Mouse (Mus musculus): ENCODE results near the gene Zfp87. TPM values are rescaled to one million over a fixed set of nuclear protein-coding genes. Genes with fewer than 3 reads are reported as not detected.
A peak's percentile ranks its signal among the peaks of the same experiment; 100 is the strongest.

Gene Zfp87
- not detected in 2 replicates for polyA plus RNA-seq (2012; ENCODE audit: insufficient read depth, insufficient read length, low replicate concordance, missing spikeins)

DNA sequence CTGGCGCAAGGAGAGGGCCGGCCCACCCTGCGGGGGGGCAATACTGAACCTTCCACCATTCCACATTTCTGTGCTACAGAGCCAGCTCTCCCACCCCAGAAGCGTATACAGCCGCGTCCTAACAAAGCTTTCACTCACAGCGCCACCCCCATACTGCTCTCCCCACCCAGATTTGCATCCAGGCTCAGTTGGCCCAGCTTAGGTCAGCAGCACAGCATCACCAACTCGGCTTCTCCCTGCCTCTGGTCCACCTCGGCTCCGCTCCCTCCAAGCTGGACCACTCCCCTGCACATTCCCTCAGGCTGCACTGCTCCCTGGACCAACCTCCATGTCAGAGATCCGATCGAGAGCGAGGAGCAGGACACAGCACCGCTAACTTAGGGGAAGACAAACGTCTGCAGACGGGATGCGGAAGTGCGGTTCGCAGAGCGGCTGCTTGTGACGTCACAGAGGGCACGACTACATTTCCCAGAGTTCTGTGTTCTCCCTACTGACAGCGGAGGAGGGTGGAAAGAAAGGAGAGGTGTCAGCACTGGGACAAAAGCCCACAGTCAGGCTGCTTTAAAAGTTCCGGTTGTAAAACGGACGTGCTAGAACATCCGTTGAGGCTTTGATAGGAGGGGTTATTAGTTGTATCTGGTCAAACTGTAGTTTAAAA, at the start of gene Zfp87, which contains the start of gene Gm26965:
Gene Zfp87 (minus strand): TSS at position 425 of the 658 bp plus-strand sequence.
Gene Gm26965 (minus strand): TSS at position 399 of the 658 bp plus-strand sequence.
- H3K4me3 ChIP-seq (ENCODE audit: insufficient read depth, low read depth, low read length), result peak within 1 kb of the TSS; percentile 78
- no peaks in the 10 kb centered on the region for H3K4me1 ChIP-seq (ENCODE audit: control insufficient read depth, insufficient read depth, low read length)
- TF ChIP-seq CTCF (IDR thresholded peaks at IDR 0.05; ENCODE audit: insufficient read depth, low read depth, low read length) (no peak), POLR2A (IDR thresholded peaks at IDR 0.05; ENCODE audit: insufficient read depth, low read depth, low read length) (peak; percentile 68)
- H3K27ac ChIP-seq (ENCODE audit: insufficient read depth, low read depth, low read length), result no peak within 1 kb of the TSS
- WGBS, result under 1% methylated on average over 27 of the region's 27 CpGs

DNA sequence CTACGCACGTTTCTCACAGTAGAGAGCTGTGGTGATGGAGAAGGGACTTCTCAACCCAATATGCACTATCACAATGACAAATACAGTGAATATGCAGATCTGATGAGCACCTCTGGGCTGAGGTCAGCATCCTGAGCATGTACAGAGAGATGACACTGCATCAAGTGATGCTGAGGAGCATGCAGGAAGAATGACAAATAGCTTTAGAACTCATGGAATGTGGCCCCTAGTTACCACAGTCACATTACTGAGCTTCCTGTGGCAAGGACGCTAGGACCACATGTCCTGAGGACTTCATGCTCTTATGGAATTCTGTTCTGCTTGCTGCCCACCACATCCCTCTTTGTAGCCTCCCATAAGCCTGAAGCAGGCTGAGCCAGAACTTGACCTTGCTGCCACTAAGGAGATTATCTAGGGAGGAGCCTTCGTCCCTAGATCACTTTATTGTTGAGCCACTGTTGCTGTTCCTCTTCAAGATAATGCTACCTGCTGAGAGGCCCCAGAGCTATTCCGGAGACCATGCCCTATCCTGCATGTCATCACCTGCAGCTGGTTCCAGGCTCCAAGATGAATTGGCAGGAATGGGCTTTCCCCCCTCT, 46.7 kb upstream of the Zfp87 start:
- Histone ChIP-seq H3K4me1 (ENCODE audit: control insufficient read depth, insufficient read depth, low read length) (no peaks in the 10 kb centered on the region), H3K27ac (ENCODE audit: insufficient read depth, low read depth, low read length) (no peak overlapping the region), H3K4me3 (ENCODE audit: insufficient read depth, low read depth, low read length) (no peak overlapping the region)
- WGBS, result 77% methylated on average over 5 of the region's 5 CpGs
- TF ChIP-seq POLR2A (IDR thresholded peaks at IDR 0.05; ENCODE audit: insufficient read depth, low read depth, low read length) (no peak), CTCF (IDR thresholded peaks at IDR 0.05; ENCODE audit: insufficient read depth, low read depth, low read length) (no peak)

DNA sequence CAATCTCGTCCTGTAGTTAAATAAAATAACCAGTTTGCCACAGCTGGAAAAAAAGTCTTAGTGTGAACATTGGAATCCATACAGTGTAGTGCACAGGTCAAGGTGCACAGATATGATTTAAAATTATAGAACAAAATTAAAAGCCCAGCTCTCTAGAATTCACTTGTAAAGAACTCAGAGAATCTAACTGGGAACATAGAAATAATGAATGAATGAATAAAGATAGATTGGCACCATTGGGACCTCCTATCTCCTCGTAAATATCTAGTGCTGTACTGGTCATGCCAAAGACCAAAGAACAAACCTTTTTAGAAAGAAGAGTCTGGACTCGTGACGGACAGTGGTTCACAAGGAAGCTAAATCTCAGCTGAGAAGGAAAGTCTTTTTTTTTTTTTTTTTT, 27.8 kb upstream of the Zfp87 start, which contains the start of gene Zfp748:
Gene Zfp748 (minus strand): TSS at position 101 of the 400 bp plus-strand sequence.
- no peak for TF ChIP-seq POLR2A (IDR thresholded peaks at IDR 0.05; ENCODE audit: insufficient read depth, low read depth, low read length)
- no peak for TF ChIP-seq CTCF (IDR thresholded peaks at IDR 0.05; ENCODE audit: insufficient read depth, low read depth, low read length)
- WGBS, result 63% methylated on average over 4 of the region's 4 CpGs
- Histone ChIP-seq H3K4me3 (ENCODE audit: insufficient read depth, low read depth, low read length) (peak within 1 kb of the TSS; percentile 91), H3K27ac (ENCODE audit: insufficient read depth, low read depth, low read length) (peak within 1 kb of the TSS; percentile 62; the same call in 1 of the 2 replicates), H3K4me1 (ENCODE audit: control insufficient read depth, insufficient read depth, low read length) (no peaks in the 10 kb centered on the region)

DNA sequence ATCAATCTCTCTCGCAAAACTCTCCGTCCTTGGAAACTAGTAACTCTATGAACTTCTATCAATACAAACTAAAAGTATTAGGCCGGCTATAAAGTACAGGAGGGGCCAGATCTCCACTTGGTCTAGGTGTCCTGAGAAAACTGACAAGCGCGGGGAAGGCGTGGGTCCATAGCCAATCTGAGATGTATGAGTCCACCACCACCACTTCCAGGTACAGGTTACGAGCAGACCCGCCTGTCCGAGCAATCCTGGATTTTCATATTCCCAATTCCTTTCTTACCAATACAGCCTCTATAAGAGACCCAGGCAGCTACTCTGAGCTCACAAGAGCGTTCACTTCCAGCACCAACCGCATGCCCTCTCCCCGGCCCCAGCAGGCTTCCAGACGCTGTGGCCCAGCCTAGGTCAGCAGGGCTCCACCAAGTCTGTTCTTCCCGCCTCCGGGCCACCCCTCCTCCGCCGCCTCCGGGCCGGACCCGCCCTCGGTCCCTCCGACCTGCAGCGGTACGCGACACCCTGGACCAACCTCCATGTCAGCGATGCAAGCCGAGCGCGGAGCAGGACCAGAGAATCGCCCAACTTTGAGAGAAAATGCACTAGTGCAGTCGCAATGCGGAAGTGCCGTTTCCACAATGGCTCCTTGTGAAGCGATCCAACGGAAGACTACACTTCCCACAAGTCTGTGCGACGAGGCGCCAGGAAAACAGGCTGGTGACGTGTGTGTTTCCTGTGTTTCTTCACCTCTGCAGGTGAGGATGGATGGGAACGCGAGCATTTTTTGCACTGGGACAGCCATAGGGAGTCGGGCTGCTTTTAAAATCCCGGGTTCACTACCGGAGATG, 26.7 kb upstream of the Zfp87 start:
- H3K27ac ChIP-seq (ENCODE audit: insufficient read depth, low read depth, low read length), result peak overlapping the region; percentile 62; the same call in 1 of the 2 replicates
- TF ChIP-seq CTCF (IDR thresholded peaks at IDR 0.05; ENCODE audit: insufficient read depth, low read depth, low read length) (no peak), POLR2A (IDR thresholded peaks at IDR 0.05; ENCODE audit: insufficient read depth, low read depth, low read length) (0 out of 2 replicates have a peak, but pooled peaks have one; percentile 50)
- WGBS, result under 1% methylated on average over 44 of the region's 44 CpGs

DNA sequence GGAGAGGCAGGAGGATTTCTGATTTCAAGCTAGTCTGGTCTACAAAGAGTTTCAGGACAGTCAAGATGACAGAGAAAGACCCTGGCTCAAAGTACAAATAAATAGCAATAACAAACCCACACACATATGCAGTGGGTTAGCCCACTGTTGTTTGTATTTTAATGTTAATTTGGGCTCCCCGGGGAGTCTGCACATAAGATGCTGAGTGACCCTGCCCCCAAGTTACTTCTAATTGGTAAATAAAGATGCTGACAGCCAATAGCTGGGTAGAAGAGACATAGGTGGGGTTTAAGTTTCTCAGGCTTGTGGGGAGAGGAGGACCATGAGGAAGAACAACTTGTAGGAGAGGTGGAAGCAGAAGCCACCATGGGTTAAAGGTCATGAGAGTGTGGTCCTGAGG, 20.0 kb upstream of the Zfp87 start:
- Histone ChIP-seq H3K27ac (ENCODE audit: insufficient read depth, low read depth, low read length) (no peak overlapping the region), H3K4me1 (ENCODE audit: control insufficient read depth, insufficient read depth, low read length) (no peaks in the 10 kb centered on the region), H3K4me3 (ENCODE audit: insufficient read depth, low read depth, low read length) (no peak overlapping the region)
- 81% methylated on average over 1 of the region's 1 CpGs for WGBS
- TF ChIP-seq POLR2A (IDR thresholded peaks at IDR 0.05; ENCODE audit: insufficient read depth, low read depth, low read length), result no peak

More for the DNA sequence above, 26.7 kb upstream of the Zfp87 start:
- Histone ChIP-seq H3K4me3 (ENCODE audit: insufficient read depth, low read depth, low read length) (peak overlapping the region; percentile 91), H3K4me1 (ENCODE audit: control insufficient read depth, insufficient read depth, low read length) (no peaks in the 10 kb centered on the region)

DNA sequence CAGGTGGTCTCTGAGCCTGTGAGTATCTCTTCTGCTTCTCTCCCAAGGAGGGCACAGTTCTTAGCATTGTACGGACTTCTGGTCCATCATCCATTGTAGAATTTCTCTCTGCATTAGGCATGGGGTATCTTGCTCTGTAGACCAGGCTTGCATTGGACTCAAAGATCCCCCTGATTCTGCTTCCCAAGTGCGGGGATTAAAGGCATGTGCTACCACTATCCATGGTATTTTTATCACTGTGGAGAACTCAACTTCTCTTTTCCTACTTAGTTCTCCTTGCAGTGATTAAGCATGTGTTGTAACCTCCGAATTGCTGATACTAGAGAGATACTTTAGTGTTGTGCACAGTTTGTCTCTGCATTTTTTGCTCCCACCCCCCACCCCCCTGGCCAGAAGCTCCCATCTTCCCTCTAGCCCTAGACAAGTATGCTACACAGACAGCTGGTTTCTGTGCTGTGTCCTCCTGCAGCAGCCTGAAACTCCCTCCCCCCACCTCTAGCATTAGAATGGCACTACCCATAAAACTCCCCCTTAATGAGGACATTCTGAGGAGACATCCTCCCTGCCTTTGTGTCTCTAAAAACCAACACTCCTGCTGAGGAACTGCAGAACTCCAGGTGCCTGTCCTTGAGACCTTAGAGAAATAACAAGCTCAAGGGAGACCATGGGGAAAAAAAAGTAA, 1.2 kb upstream of the Zfp87 start:
- no peak overlapping the region for H3K27ac ChIP-seq (ENCODE audit: insufficient read depth, low read depth, low read length)
- TF ChIP-seq POLR2A (IDR thresholded peaks at IDR 0.05; ENCODE audit: insufficient read depth, low read depth, low read length), result no peak
- no peak for TF ChIP-seq CTCF (IDR thresholded peaks at IDR 0.05; ENCODE audit: insufficient read depth, low read depth, low read length)
- no peaks in the 10 kb centered on the region for H3K4me1 ChIP-seq (ENCODE audit: control insufficient read depth, insufficient read depth, low read length)
- no peak overlapping the region for H3K4me3 ChIP-seq (ENCODE audit: insufficient read depth, low read depth, low read length)
- 74% methylated on average over 3 of the region's 3 CpGs for WGBS

DNA sequence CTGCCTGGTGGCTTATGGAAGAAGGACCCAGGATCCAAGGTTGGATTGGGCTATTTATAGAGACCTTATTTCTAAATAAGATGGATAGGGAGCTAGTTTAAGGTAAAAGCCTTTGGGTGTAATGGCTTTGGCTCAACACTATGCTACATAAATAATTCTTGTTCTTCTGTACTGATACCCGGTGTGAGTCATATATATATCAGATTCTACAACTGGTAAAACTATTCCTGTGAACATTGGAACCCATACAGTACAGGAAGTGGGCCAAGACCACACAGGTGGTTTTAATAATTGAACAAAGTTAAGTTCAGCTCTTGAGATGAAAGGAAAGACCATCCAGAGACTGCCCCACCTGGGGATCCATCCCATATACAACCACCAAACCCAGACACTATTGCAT, 25.1 kb downstream of the Zfp87 start:
- TF ChIP-seq POLR2A (IDR thresholded peaks at IDR 0.05; ENCODE audit: insufficient read depth, low read depth, low read length) (no peak), CTCF (IDR thresholded peaks at IDR 0.05; ENCODE audit: insufficient read depth, low read depth, low read length) (no peak)
- Histone ChIP-seq H3K27ac (ENCODE audit: insufficient read depth, low read depth, low read length) (no peak overlapping the region), H3K4me1 (ENCODE audit: control insufficient read depth, insufficient read depth, low read length) (peaks cover 6% of the 10 kb centered on the region), H3K4me3 (ENCODE audit: insufficient read depth, low read depth, low read length) (no peak overlapping the region)
- WGBS, result 80% methylated on average over 1 of the region's 1 CpGs

DNA sequence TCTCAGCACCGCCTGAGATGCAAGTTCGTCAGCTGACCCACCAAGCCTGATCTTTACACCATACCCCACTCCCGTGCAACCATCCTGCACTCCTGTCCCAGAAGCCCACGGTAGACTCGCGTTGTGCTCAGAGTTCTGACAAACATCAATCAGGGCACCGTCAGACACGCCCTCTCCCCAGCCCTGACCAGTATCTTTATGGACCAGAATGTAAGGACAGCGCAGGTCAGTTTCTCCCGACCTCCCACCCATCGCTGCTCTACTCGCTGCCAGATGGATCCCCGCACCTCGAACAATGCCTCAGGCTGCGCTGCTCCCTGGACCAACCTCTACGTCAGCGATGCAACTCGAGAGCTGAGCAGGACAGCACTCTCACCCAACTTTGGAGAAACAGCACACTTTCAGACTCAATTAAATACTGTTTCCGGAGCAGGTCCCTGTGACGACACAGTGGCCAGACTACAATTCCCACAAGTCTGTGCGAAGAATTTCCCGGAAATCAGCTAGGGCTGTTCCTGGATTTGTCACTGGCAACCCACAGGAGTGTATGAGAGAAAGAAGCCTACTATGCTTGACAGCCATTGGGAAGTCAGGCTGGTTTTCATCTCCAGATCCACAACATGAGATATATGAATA, 25.8 kb downstream of the Zfp87 start, which contains the start of gene Zfp58:
Gene Zfp58 (minus strand): TSS at position 472 of the 636 bp plus-strand sequence.
- under 1% methylated on average over 22 of the region's 22 CpGs for WGBS
- H3K27ac ChIP-seq (ENCODE audit: insufficient read depth, low read depth, low read length), result no peak within 1 kb of the TSS
- H3K4me3 ChIP-seq (ENCODE audit: insufficient read depth, low read depth, low read length), result peak within 1 kb of the TSS; percentile 85
- TF ChIP-seq CTCF (IDR thresholded peaks at IDR 0.05; ENCODE audit: insufficient read depth, low read depth, low read length), result no peak
- 0 out of 2 replicates have a peak, but pooled peaks have one; percentile 24 for TF ChIP-seq POLR2A (IDR thresholded peaks at IDR 0.05; ENCODE audit: insufficient read depth, low read depth, low read length)
- H3K4me1 ChIP-seq (ENCODE audit: control insufficient read depth, insufficient read depth, low read length), result peaks cover 6% of the 10 kb centered on the region
